Mouse (Mus musculus) liver, embryonic 14.5 days (tissue): ENCODE data around the gene Pds5b.
"Not testable (repeated sequence)": the region's sequence is repeated elsewhere in the genome, so short reads cannot be mapped to it uniquely, and the experiment has no call there.

Source experiments
- CTCF ChIP-seq: IDR thresholded peaks from 2 replicates; pipeline ENCODE4 v1.5.1; 2016; ENCODE audit warnings: antibody characterized with exemption, low read depth, control low read depth
- EP300 ChIP-seq: IDR thresholded peaks from 2 replicates; pipeline ENCODE4 v1.6.1; 2016; ENCODE audit warnings: antibody characterized with exemption, low read depth

- TF ChIP-seq CTCF, EP300: not testable (repeated sequence)
These were observed 14.1 kb upstream of the Pds5b start for GRCm38 (mm10) chr5:150659425-150659824.
